ENCODE assay signal across 20 mouse cellular contexts in genomic region chr11:79187291-79187690, GRCm38 (mm10).
"Had no signal": no experiment of that assay in that cellular context is flagged by ENCODE, and none has a peak within 500 bp of the region (broad histone marks: within the 10 kb centered on the region; RNA-seq: fewer than 3 reads in every experiment).

No protein-coding gene starts in this region.

- H3K9me3 ChIP-seq: kidney, embryonic 15.5 days; limb, embryonic 12.5 days; liver, embryonic 12.5 days; liver, embryonic 15.5 days; lung, embryonic 15.5 days; midbrain, embryonic 12.5 days; midbrain, embryonic 15.5 days; neural tube, embryonic 13.5 days had no signal

- H3K4me3 ChIP-seq: kidney, embryonic 15.5 days; left cerebral cortex, adult 2 months; limb, embryonic 12.5 days; liver, embryonic 12.5 days; liver, embryonic 15.5 days; lung, embryonic 15.5 days; midbrain, embryonic 12.5 days; midbrain, embryonic 15.5 days; neural tube, embryonic 13.5 days had no signal

- H3K4me2 ChIP-seq: kidney, embryonic 15.5 days; limb, embryonic 12.5 days; liver, embryonic 12.5 days; liver, embryonic 15.5 days; lung, embryonic 15.5 days; midbrain, embryonic 12.5 days; midbrain, embryonic 15.5 days; neural tube, embryonic 13.5 days had no signal

- H3K27me3 ChIP-seq: kidney, embryonic 15.5 days; limb, embryonic 12.5 days; liver, embryonic 15.5 days; lung, embryonic 15.5 days; midbrain, embryonic 12.5 days; midbrain, embryonic 15.5 days; neural tube, embryonic 13.5 days had no signal

- H3K36me3 ChIP-seq: kidney, embryonic 15.5 days; limb, embryonic 12.5 days; liver, embryonic 12.5 days; liver, embryonic 15.5 days; lung, embryonic 15.5 days; midbrain, embryonic 12.5 days; midbrain, embryonic 15.5 days; neural tube, embryonic 13.5 days had no signal

- H3K9ac ChIP-seq: kidney, embryonic 15.5 days; limb, embryonic 12.5 days; liver, embryonic 12.5 days; liver, embryonic 15.5 days; lung, embryonic 15.5 days; midbrain, embryonic 12.5 days; midbrain, embryonic 15.5 days; neural tube, embryonic 13.5 days had no signal

- ATAC-seq: liver, embryonic 12.5 days; midbrain, embryonic 15.5 days had no signal

- H3K4me1 ChIP-seq: kidney, embryonic 15.5 days; limb, embryonic 12.5 days; liver, embryonic 12.5 days; liver, embryonic 15.5 days; midbrain, embryonic 12.5 days; midbrain, embryonic 15.5 days; neural tube, embryonic 13.5 days had no signal

- DNase-seq: kidney, adult 8-10 months; kidney, postnatal 10 days; kidney, postnatal 36 days; layer of hippocampus, postnatal 36 days; liver; lung, adult 18-20 months; lung, postnatal 10 days; lung, postnatal 4 days; thymus, adult 18-20 months; thymus, postnatal 14 days; thymus, postnatal 4 days had no signal

- H3K27ac ChIP-seq: kidney, embryonic 15.5 days; left cerebral cortex, adult 2 months; limb, embryonic 12.5 days; liver, embryonic 12.5 days; liver, embryonic 15.5 days; midbrain, embryonic 12.5 days; midbrain, embryonic 15.5 days; neural tube, embryonic 13.5 days had no signal
